Mouse (Mus musculus): ENCODE measurements around the gene Apaf1. TPM values are rescaled to one million over a fixed set of nuclear protein-coding genes. Genes with fewer than 3 reads are reported as not detected.
A peak's percentile ranks its signal among the peaks of the same experiment; 100 is the strongest.

Gene Apaf1
- polyA plus RNA-seq, 1 experiment from 2014 or later: 6.8 TPM

DNA sequence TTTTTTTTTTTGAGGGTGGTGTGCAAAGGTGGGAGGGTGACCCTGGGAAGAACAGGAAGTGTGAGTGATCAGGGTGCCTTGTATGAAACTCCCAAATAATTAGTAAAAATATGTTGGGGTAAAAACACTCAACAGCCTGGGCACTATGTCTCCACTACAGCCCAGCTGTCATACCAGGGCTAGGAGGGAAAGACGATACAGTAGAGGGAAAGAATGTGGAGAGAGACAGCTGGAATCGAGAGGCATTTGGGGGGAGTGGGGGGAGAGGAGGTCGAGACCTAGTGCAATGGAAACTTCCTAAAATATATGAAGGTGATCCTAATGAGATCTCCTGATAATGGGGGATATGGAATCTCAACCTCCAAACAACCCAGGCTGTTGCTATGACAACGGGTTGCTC lies 27.3 kb upstream of the Apaf1 start:
- Histone ChIP-seq H3K27me3 (no peaks in the 10 kb centered on the region), H3K9me3 (replicated peaks) (no peaks in the 10 kb centered on the region), H3K4me3 (replicated peaks) (no peak overlapping the region), H3K27ac (replicated peaks) (no peak overlapping the region), H3K4me2 (no peak overlapping the region), H3K36me3 (replicated peaks) (peaks cover 22% of the 10 kb centered on the region), H3K9ac (no peak overlapping the region), H3K4me1 (replicated peaks) (no peaks in the 10 kb centered on the region)
- ATAC-seq (ENCODE audit: insufficient read depth): no peak
- WGBS (ENCODE audit: insufficient replicate concordance): 67% methylated on average over 4 of the region's 4 CpGs

DNA sequence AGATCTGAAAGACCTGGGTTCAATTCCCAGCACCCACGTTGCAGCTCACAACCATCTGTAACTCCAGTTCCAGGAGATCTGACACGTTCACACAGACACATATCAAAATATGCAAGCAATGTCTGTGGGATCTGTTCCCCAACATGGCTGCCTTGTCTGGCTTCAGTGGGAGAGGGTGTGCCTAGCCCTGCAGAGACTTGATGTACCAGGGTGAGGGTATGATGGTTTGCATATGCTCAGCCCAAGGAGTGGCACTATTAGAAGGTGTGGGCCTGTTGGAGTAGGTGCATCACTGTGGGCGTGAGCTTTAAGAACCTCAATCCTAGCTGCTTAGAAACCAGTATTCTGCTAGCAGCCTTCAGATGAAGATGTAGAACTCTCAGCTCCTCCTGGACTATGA lies 23.4 kb upstream of the Apaf1 start:
- Histone ChIP-seq H3K4me2 (no peak overlapping the region), H3K4me3 (replicated peaks) (no peak overlapping the region), H3K27ac (replicated peaks) (no peak overlapping the region), H3K27me3 (no peaks in the 10 kb centered on the region), H3K4me1 (replicated peaks) (no peaks in the 10 kb centered on the region), H3K9me3 (replicated peaks) (no peaks in the 10 kb centered on the region), H3K9ac (no peak overlapping the region), H3K36me3 (replicated peaks) (no peaks in the 10 kb centered on the region)
- no peak for ATAC-seq (ENCODE audit: insufficient read depth)
- 61% methylated on average over 3 of the region's 3 CpGs for WGBS (ENCODE audit: insufficient replicate concordance)

DNA sequence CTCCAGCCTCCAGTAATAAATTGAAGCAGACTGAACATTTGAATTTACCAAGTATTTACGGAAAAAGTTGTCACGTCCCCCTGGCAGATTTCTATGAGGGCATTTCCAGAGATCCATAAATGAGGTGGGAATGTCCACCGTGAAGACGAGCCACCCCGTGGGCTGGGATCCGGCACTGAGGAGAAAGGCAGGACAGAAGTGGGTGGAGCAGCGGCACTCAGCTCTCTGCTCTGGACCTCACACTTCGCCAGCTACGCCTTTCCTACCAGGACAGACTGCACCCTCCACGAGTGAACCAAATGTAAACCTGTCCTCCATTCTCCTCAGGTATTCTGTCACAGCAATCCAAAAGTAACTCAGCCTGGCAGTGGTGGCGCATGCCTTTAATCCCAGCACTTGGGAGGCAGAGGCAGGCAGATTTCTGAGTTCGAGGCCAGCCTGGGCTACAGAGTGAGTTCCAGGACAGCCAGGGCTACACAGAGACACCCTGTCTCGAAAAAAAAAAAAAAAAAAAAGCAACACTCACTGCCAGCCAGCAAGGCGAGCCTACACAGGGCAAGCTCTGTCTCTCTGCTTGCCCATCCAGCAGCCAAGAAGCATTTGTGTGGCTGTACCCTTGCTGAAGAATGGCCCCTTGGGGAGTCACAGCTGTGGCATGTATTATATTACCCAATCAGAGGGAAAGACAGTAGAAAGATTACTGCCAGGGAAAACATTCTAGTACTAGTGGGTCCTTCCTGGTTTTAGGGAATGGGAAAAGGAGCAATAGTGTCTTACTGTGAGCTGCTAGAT lies 20.4 kb upstream of the Apaf1 start:
- WGBS (ENCODE audit: insufficient replicate concordance): 75% methylated on average over 14 of the region's 14 CpGs
- Histone ChIP-seq H3K27me3 (no peaks in the 10 kb centered on the region), H3K9ac (no peak overlapping the region), H3K9me3 (replicated peaks) (no peaks in the 10 kb centered on the region), H3K4me2 (no peak overlapping the region), H3K4me3 (replicated peaks) (no peak overlapping the region), H3K36me3 (replicated peaks) (no peaks in the 10 kb centered on the region), H3K4me1 (replicated peaks) (no peaks in the 10 kb centered on the region), H3K27ac (replicated peaks) (no peak overlapping the region)
- no peak for ATAC-seq (ENCODE audit: insufficient read depth)

DNA sequence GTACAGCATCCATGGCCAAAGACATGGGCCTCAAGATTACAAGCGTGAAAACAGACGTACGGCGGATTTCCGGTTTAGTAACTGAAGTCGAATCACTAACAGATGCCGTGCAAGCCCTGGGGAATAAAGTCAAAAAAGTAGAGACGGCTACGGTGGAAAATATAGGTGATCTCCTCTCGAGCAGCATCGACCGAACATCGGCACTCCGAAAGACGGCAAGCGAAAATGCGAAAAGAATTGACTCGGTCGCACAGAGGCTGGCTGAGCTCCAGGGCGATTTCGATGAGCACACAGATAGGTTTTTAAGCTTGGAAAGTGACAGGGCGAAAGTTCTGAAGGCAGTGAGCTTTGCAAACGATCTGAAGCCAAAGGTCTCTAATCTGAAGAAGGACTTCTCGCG lies 19.4 kb upstream of the Apaf1 start:
- WGBS (ENCODE audit: insufficient replicate concordance): 86% methylated on average over 25 of the region's 25 CpGs
- H3K36me3 ChIP-seq (replicated peaks): no peaks in the 10 kb centered on the region
- no peak for ATAC-seq (ENCODE audit: insufficient read depth)

DNA sequence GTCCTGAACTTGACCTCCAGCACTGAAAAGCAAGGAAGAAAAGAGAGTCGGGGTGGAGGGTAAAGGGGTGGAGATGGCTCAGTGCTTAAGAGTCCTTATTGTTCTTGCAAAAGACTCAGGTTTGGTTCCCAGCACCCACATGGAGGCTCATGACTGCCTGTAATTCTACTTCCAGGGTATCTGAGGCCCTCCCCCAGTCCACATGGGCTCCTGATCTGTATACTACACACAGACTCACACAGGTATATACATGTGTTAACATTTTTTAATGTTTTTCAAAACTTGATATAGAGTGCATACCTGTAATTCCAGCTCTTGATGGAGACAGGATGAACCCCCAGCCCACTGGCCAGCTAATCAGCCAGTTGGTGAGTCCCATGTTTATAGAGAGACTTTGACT lies 17.5 kb upstream of the Apaf1 start:
- ATAC-seq (ENCODE audit: insufficient read depth): no peak
- 89% methylated on average over 1 of the region's 1 CpGs for WGBS (ENCODE audit: insufficient replicate concordance)
- H3K27ac ChIP-seq (replicated peaks): no peak overlapping the region

More for the DNA sequence above, 19.4 kb upstream of the Apaf1 start:
- Histone ChIP-seq H3K4me3 (replicated peaks) (no peak overlapping the region), H3K9ac (no peak overlapping the region), H3K9me3 (replicated peaks) (no peaks in the 10 kb centered on the region), H3K4me2 (no peak overlapping the region), H3K27me3 (no peaks in the 10 kb centered on the region), H3K27ac (replicated peaks) (no peak overlapping the region), H3K4me1 (replicated peaks) (no peaks in the 10 kb centered on the region)

DNA sequence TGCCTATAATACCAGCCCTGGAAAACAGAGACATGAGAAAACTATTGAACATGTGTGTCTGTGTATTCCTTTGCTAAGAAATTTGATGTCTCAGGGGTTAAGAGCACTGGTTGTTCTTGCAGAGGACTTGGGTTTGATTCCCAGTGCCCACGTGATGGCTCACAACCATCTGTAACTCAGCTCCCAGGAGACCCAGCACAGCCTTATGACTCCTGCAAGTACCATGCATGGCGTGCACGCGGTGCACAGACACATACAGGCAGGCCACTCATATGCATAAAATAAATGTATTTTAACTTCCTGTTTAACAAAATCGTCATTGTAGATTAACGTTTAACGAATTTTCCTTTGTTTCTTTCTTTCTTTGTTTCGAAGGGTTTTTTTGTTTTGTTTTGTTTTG lies 15.5 kb upstream of the Apaf1 start:
- no peak overlapping the region for H3K4me3 ChIP-seq (replicated peaks)
- 77% methylated on average over 8 of the region's 8 CpGs for WGBS (ENCODE audit: insufficient replicate concordance)
- H3K27me3 ChIP-seq: no peaks in the 10 kb centered on the region
- no peak for ATAC-seq (ENCODE audit: insufficient read depth)
- no peak overlapping the region for H3K9ac ChIP-seq
- no peaks in the 10 kb centered on the region for H3K36me3 ChIP-seq (replicated peaks)
- no peaks in the 10 kb centered on the region for H3K9me3 ChIP-seq (replicated peaks)
- H3K27ac ChIP-seq (replicated peaks): no peak overlapping the region
- H3K4me2 ChIP-seq: no peak overlapping the region
- no peaks in the 10 kb centered on the region for H3K4me1 ChIP-seq (replicated peaks)

More for the DNA sequence above, 17.5 kb upstream of the Apaf1 start:
- Histone ChIP-seq H3K4me2 (no peak overlapping the region), H3K4me3 (replicated peaks) (no peak overlapping the region), H3K4me1 (replicated peaks) (no peaks in the 10 kb centered on the region), H3K27me3 (no peaks in the 10 kb centered on the region), H3K9ac (no peak overlapping the region), H3K9me3 (replicated peaks) (no peaks in the 10 kb centered on the region), H3K36me3 (replicated peaks) (no peaks in the 10 kb centered on the region)

DNA sequence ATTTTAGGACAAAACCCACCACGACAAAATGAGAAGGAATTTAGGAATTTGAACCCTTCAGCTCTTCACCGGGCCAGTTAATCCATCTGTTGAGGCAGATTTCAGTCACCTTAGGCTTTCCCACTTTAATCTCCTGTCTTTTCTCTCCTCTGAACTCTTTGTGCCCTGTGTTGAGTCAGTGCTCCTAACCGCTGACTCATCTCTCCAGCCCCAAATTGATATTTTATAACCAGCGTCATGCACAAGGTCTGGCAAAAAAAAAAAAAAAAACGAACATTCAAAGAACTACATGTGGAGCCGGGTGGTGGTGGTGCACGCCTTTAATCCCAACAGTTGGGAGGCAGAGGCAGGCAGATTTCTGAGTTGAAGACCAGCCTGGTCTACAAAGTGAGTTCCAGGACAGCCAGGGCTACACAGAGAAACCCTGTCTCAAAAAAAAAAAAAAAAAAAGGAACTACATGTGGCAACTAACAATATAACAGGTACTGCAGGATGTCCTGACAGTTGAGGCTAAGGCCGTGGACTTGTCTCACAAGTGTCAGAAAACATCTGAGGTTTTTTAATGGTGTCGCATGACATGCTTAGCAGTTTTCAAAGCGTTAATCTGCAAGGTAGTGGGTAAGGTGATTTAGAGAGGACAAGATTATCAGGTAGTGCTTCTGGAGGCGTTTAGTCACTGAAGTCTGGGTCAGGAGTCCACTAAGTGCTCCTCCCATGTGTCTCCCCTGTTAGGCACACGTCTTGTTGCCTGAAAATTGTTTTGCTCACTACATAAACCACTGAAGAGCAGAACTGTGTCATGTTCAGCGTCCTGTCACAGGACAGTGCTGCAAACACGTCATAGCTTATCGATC lies 11.9 kb upstream of the Apaf1 start:
- Histone ChIP-seq H3K27me3 (no peaks in the 10 kb centered on the region), H3K9me3 (replicated peaks) (no peaks in the 10 kb centered on the region), H3K4me3 (replicated peaks) (no peak overlapping the region), H3K4me1 (replicated peaks) (no peaks in the 10 kb centered on the region), H3K27ac (replicated peaks) (no peak overlapping the region), H3K9ac (no peak overlapping the region), H3K4me2 (no peak overlapping the region), H3K36me3 (replicated peaks) (no peaks in the 10 kb centered on the region)
- 56% methylated on average over 15 of the region's 15 CpGs for WGBS (ENCODE audit: insufficient replicate concordance)
- no peak for ATAC-seq (ENCODE audit: insufficient read depth)

DNA sequence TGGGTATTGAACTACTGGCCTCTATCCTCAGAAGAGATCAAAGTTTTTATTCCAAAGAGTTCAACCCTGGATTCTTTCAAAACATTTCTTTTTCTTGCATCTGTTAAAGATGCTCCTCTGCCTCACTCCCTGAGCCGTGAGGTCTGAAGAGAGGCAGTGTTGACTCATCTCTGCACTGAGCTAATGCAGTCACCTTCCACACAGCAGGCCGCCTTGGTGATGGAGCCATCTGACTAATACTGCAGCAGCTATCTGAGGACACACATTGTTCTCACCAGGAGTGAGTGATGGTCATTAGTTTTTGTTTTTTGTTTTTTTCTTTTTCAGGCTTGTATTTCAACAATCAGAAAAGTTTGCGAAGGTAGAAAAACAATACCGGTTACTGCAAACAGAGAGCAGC lies 10.2 kb upstream of the Apaf1 start:
- Histone ChIP-seq H3K27me3 (no peaks in the 10 kb centered on the region), H3K4me3 (replicated peaks) (no peak overlapping the region), H3K4me2 (no peak overlapping the region), H3K9me3 (replicated peaks) (no peaks in the 10 kb centered on the region), H3K4me1 (replicated peaks) (no peaks in the 10 kb centered on the region), H3K9ac (no peak overlapping the region), H3K36me3 (replicated peaks) (no peaks in the 10 kb centered on the region), H3K27ac (replicated peaks) (no peak overlapping the region)
- WGBS (ENCODE audit: insufficient replicate concordance): 74% methylated on average over 4 of the region's 4 CpGs
- ATAC-seq (ENCODE audit: insufficient read depth): no peak

DNA sequence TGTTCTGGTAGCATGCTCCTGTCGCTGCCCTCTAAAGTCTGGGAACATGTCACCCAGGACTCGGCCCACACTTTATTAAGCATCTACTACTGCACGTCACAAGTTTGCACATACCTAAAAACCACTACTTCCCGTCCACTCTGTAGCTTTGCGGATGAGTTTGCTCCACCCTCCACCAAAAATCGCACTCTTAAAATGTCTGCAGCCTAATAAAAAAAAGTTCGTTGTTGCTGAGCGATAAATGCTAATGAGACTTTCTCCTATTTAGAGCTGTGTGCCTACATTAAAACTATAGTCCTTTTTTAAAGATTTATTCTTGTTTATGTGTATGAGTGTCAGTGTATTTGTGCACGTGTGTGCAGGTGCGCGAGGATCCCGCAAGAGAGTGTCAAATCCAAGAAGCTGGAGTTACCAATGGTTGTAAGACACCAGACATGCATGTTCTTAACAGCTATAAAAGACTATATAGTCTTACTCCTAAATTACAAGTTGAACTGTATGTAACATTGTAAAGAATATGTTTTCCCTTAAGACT lies 890 bp upstream of the Apaf1 start:
- Histone ChIP-seq H3K4me2 (peak overlapping the region; percentile 96), H3K36me3 (replicated peaks) (peaks cover 12% of the 10 kb centered on the region), H3K27ac (replicated peaks) (peak overlapping the region; percentile 59), H3K9ac (peak overlapping the region; percentile 74), H3K9me3 (replicated peaks) (no peaks in the 10 kb centered on the region), H3K4me3 (replicated peaks) (peak overlapping the region; percentile 98), H3K4me1 (replicated peaks) (peaks cover 14% of the 10 kb centered on the region), H3K27me3 (no peaks in the 10 kb centered on the region)
- 37% methylated on average over 12 of the region's 12 CpGs for WGBS (ENCODE audit: insufficient replicate concordance)
- ATAC-seq (ENCODE audit: insufficient read depth): no peak

DNA sequence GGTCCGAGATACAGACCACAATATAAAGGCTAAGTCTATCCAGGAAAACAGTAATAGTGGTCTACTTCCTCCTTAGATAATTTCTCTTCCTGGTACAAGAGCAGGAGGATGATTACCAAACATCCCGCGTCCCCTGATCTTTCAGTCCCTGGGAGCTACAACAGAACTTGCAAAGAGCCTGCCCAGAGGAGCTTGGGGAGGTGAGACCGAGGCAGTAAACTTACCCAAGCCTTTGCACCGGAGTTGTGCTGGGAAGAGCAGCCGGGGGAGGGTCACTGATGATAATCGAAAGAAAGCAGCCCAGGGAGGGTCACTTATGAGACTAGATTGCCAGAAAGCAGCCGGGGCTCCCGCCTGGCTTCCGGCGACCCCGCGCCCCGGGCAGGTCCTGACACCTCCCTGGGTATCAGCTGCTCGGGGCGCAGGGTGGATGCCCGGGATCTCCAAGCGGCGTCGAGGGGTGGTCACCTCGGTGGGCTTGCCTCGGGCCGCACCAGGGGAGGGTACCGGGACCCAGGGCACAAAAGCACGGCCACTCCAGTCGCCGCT lies 537 bp downstream of the Apaf1 start:
- Histone ChIP-seq H3K4me2 (peak overlapping the region; percentile 96), H3K9me3 (replicated peaks) (no peaks in the 10 kb centered on the region), H3K9ac (peak overlapping the region; percentile 96), H3K4me1 (replicated peaks) (peaks cover 14% of the 10 kb centered on the region), H3K36me3 (replicated peaks) (peaks cover 25% of the 10 kb centered on the region), H3K27me3 (no peaks in the 10 kb centered on the region), H3K4me3 (replicated peaks) (peak overlapping the region; percentile 98), H3K27ac (replicated peaks) (peak overlapping the region; percentile 91)
- ATAC-seq (ENCODE audit: insufficient read depth): peak; percentile 38
- WGBS (ENCODE audit: insufficient replicate concordance): under 1% methylated on average over 27 of the region's 27 CpGs

DNA sequence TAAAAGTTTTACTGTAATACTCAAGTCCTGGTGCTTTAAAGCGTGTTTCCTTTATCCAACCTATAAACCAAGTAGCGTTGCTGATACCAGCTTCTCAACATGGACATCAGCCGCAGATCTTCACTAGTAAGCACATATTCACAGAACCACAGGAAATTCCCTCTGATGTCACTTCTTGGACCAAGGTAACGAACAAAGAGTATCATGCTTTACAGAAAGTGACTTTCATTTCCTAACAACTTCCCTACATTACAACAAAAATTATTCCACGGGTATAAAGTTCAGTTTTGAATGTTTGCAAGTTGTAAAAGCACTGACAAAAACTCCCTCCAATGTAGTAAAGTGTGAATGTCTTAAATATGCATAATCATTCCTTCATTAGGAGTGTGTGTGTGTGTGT lies 2.0 kb downstream of the Apaf1 start:
- peaks cover 40% of the 10 kb centered on the region for H3K36me3 ChIP-seq (replicated peaks)
- H3K27me3 ChIP-seq: no peaks in the 10 kb centered on the region
- no peaks in the 10 kb centered on the region for H3K9me3 ChIP-seq (replicated peaks)
- 64% methylated on average over 5 of the region's 5 CpGs for WGBS (ENCODE audit: insufficient replicate concordance)
- no peak overlapping the region for H3K9ac ChIP-seq
- no peak overlapping the region; the same call in 1 of the 2 replicates for H3K4me2 ChIP-seq
- peaks cover 14% of the 10 kb centered on the region for H3K4me1 ChIP-seq (replicated peaks)
- H3K4me3 ChIP-seq (replicated peaks): no peak overlapping the region
- H3K27ac ChIP-seq (replicated peaks): no peak overlapping the region
- no peak for ATAC-seq (ENCODE audit: insufficient read depth)

Data from liver, embryonic 15.5 days (tissue).